Mouse (Mus musculus) limb, embryonic 12.5 days (tissue): Measurements from ENCODE around the gene Pcsk4. TPM values are rescaled to one million over a fixed set of nuclear protein-coding genes. Genes with fewer than 3 reads are reported as not detected.

ENCODE experiments used
- ATAC-seq: fragments of 200-750 bp; cut with Nextera tagmentation; 2 replicates; pipeline ENCODE4 v1.8.0; 2017; ENCODE audit warnings: low read depth, moderate TSS enrichment; ENCODE audit not compliant: insufficient number of reproducible peaks, insufficient read depth, low FRiP score, low TSS enrichment
- H3K27ac ChIP-seq: fragments of 300-500 bp; sonication (generic); 2 replicates; pipeline ENCODE4 v1.5.1; 2016; ENCODE audit warnings: mild to moderate bottlenecking, moderate library complexity
- H3K27me3 ChIP-seq: fragments of 300-500 bp; sonication (generic); 2 replicates; pipeline ENCODE4 v1.6.1; 2016; ENCODE audit warnings: mild to moderate bottlenecking, moderate library complexity
- H3K36me3 ChIP-seq: fragments of 300-500 bp; sonication (generic); 2 replicates; pipeline ENCODE4 v1.6.1; 2016; ENCODE audit warnings: mild to moderate bottlenecking, moderate library complexity
- H3K4me1 ChIP-seq: fragments of 300-500 bp; sonication (generic); replicated peaks from 2 replicates; pipeline ENCODE4 v1.6.1; 2016
- H3K4me2 ChIP-seq: fragments of 300-500 bp; sonication (generic); 2 replicates; pipeline ENCODE4 v1.6.1; 2016; ENCODE audit warnings: mild to moderate bottlenecking, moderate library complexity
- H3K4me3 ChIP-seq: fragments of 300-500 bp; sonication (generic); replicated peaks from 2 replicates; pipeline ENCODE4 v1.5.1; 2016; ENCODE audit warnings: mild to moderate bottlenecking
- H3K9ac ChIP-seq: fragments of 300-500 bp; sonication (generic); replicated peaks from 2 replicates; pipeline ENCODE4 v1.6.1; 2016; ENCODE audit warnings: mild to moderate bottlenecking, moderate library complexity
- H3K9me3 ChIP-seq: fragments of 300-500 bp; sonication (generic); 2 replicates; pipeline ENCODE4 v1.6.1; 2016; ENCODE audit warnings: mild to moderate bottlenecking, moderate library complexity
- WGBS: fragments of 180-500 bp; shearing (Covaris S2); methylation state at CpG from one replicate; pipeline ENCODE4 v1.1.7; 2016; 5-methylcytosine and 5-hydroxymethylcytosine counted together
- polyA plus RNA-seq: library from polyadenylated mRNA; unstranded; fragments of >200 nt; fragmentation: Nextera tagmentation; extraction: Ambion mirVana; gene quantifications from 2 replicates; pipeline ENCODE4 v1.2.1, GENCODE M21; 2016

Gene Pcsk4
- polyA plus RNA-seq, 1 experiment from 2014 or later = 6.6 TPM

GRCm38 (mm10) chr10:80339941-80340750 is 10.8 kb upstream of the Pcsk4 start:
- ATAC-seq = no peak
- H3K4me1 ChIP-seq = peaks cover 34% of the 10 kb centered on the region
- peaks cover 72% of the 10 kb centered on the region for H3K27me3 ChIP-seq
- 0 out of 2 replicates have a peak overlapping the region, but pooled peaks have one; percentile 6 for H3K4me3 ChIP-seq
- WGBS = 20% methylated on average over 19 of the region's 19 CpGs
- H3K4me2 ChIP-seq = peak overlapping the region; percentile 47
- H3K36me3 ChIP-seq = no peaks in the 10 kb centered on the region
- no peak overlapping the region for H3K9ac ChIP-seq
- no peak overlapping the region for H3K27ac ChIP-seq
- no peaks in the 10 kb centered on the region for H3K9me3 ChIP-seq

GRCm38 (mm10) chr10:80336263-80336662 is 7.0 kb upstream of the Pcsk4 start:
- H3K27me3 ChIP-seq = peaks cover 59% of the 10 kb centered on the region
- no peak overlapping the region for H3K9ac ChIP-seq
- no peak overlapping the region for H3K4me3 ChIP-seq
- H3K36me3 ChIP-seq = no peaks in the 10 kb centered on the region
- no peaks in the 10 kb centered on the region for H3K9me3 ChIP-seq
- H3K27ac ChIP-seq = no peak overlapping the region
- WGBS = 83% methylated on average over 12 of the region's 12 CpGs
- H3K4me1 ChIP-seq = peaks cover 6% of the 10 kb centered on the region; the same call in 1 of the 2 replicates
- H3K4me2 ChIP-seq = no peak overlapping the region
- no peak for ATAC-seq

- no peaks in the 10 kb centered on the region for H3K36me3 ChIP-seq
- no peak overlapping the region for H3K4me2 ChIP-seq
- H3K9ac ChIP-seq = no peak overlapping the region
- no peak for ATAC-seq
- H3K27ac ChIP-seq = no peak overlapping the region
- no peak overlapping the region for H3K4me3 ChIP-seq
- no peaks in the 10 kb centered on the region for H3K9me3 ChIP-seq
- WGBS = 72% methylated on average over 5 of the region's 5 CpGs
- H3K4me1 ChIP-seq = peaks cover 22% of the 10 kb centered on the region
- peaks cover 55% of the 10 kb centered on the region for H3K27me3 ChIP-seq
Observed at GRCm38 (mm10) chr10:80332525-80332989, 3.3 kb upstream of the Pcsk4 start.

GRCm38 (mm10) chr10:80331636-80332524 is 2.6 kb upstream of the Pcsk4 start:
- Histone ChIP-seq H3K4me2 (no peak overlapping the region), H3K4me1 (peaks cover 22% of the 10 kb centered on the region), H3K9me3 (no peaks in the 10 kb centered on the region), H3K27me3 (peaks cover 55% of the 10 kb centered on the region), H3K27ac (no peak overlapping the region), H3K9ac (no peak overlapping the region), H3K4me3 (no peak overlapping the region), H3K36me3 (no peaks in the 10 kb centered on the region)
- no peak for ATAC-seq
- WGBS = 53% methylated on average over 10 of the region's 10 CpGs

GRCm38 (mm10) chr10:80330888-80331287 is 1.6 kb upstream of the Pcsk4 start:
- H3K27me3 ChIP-seq = peaks cover 55% of the 10 kb centered on the region
- WGBS = 80% methylated on average over 2 of the region's 2 CpGs
- H3K9ac ChIP-seq = no peak overlapping the region
- no peak overlapping the region for H3K27ac ChIP-seq
- no peak overlapping the region for H3K4me3 ChIP-seq
- no peaks in the 10 kb centered on the region for H3K9me3 ChIP-seq
- H3K36me3 ChIP-seq = no peaks in the 10 kb centered on the region
- peak overlapping the region; percentile 85 for H3K4me2 ChIP-seq
- H3K4me1 ChIP-seq = peaks cover 22% of the 10 kb centered on the region
- no peak for ATAC-seq

GRCm38 (mm10) chr10:80330084-80330483 is 786 bp upstream of the Pcsk4 start:
- Histone ChIP-seq H3K4me2 (peak overlapping the region; percentile 85), H3K4me3 (peak overlapping the region; percentile 50), H3K36me3 (no peaks in the 10 kb centered on the region), H3K27me3 (peaks cover 54% of the 10 kb centered on the region), H3K27ac (no peak overlapping the region), H3K9me3 (no peaks in the 10 kb centered on the region), H3K4me1 (peaks cover 22% of the 10 kb centered on the region), H3K9ac (peak overlapping the region; percentile 57)
- ATAC-seq = no peak; the same call in 1 of the 2 replicates
- WGBS = 2% methylated on average over 41 of the region's 41 CpGs

- no peak overlapping the region for H3K27ac ChIP-seq
- no peak overlapping the region for H3K9ac ChIP-seq
- peaks cover 33% of the 10 kb centered on the region for H3K4me1 ChIP-seq
- H3K9me3 ChIP-seq = no peaks in the 10 kb centered on the region
- peaks cover 25% of the 10 kb centered on the region for H3K27me3 ChIP-seq
- ATAC-seq = no peak
- H3K4me3 ChIP-seq = no peak overlapping the region
- H3K4me2 ChIP-seq = no peak overlapping the region
- WGBS = 79% methylated on average over 21 of the region's 21 CpGs
- no peaks in the 10 kb centered on the region for H3K36me3 ChIP-seq
Observed at GRCm38 (mm10) chr10:80325045-80325444, 4.3 kb downstream of the Pcsk4 start.

GRCm38 (mm10) chr10:80324120-80325037 is 4.9 kb downstream of the Pcsk4 start:
- peak overlapping the region; percentile 69; the same call in 1 of the 2 replicates for H3K9ac ChIP-seq
- no peak overlapping the region for H3K27ac ChIP-seq
- peak overlapping the region; percentile 97 for H3K4me2 ChIP-seq
- peak overlapping the region; percentile 65 for H3K4me3 ChIP-seq
- H3K4me1 ChIP-seq = peaks cover 33% of the 10 kb centered on the region
- no peak for ATAC-seq
- H3K36me3 ChIP-seq = no peaks in the 10 kb centered on the region
- H3K27me3 ChIP-seq = peaks cover 25% of the 10 kb centered on the region
- H3K9me3 ChIP-seq = no peaks in the 10 kb centered on the region
- WGBS = 78% methylated on average over 17 of the region's 17 CpGs

- WGBS = 2% methylated on average over 46 of the region's 46 CpGs
- H3K4me3 ChIP-seq = peak overlapping the region; percentile 65
- H3K27me3 ChIP-seq = peaks cover 23% of the 10 kb centered on the region
- peaks cover 7% of the 10 kb centered on the region; the same call in 1 of the 2 replicates for H3K36me3 ChIP-seq
- ATAC-seq = 0 out of 2 replicates have a peak, but pooled peaks have one; percentile 11
- no peaks in the 10 kb centered on the region for H3K9me3 ChIP-seq
- H3K4me1 ChIP-seq = peaks cover 35% of the 10 kb centered on the region
- peak overlapping the region; percentile 97 for H3K4me2 ChIP-seq
- H3K27ac ChIP-seq = 0 out of 2 replicates have a peak overlapping the region, but pooled peaks have one; percentile 12
- H3K9ac ChIP-seq = peak overlapping the region; percentile 69
Observed at GRCm38 (mm10) chr10:80323261-80324119, 5.8 kb downstream of the Pcsk4 start.

GRCm38 (mm10) chr10:80322811-80323211 is 6.5 kb downstream of the Pcsk4 start:
- H3K4me3 ChIP-seq = peak overlapping the region; percentile 65
- ATAC-seq = no peak
- H3K4me2 ChIP-seq = peak overlapping the region; percentile 97
- H3K9me3 ChIP-seq = no peaks in the 10 kb centered on the region
- H3K4me1 ChIP-seq = peaks cover 35% of the 10 kb centered on the region
- H3K9ac ChIP-seq = peak overlapping the region; percentile 69
- no peak overlapping the region for H3K27ac ChIP-seq
- H3K36me3 ChIP-seq = peaks cover 14% of the 10 kb centered on the region; the same call in 1 of the 2 replicates
- 5% methylated on average over 28 of the region's 28 CpGs for WGBS
- H3K27me3 ChIP-seq = peaks cover 20% of the 10 kb centered on the region
